Mouse (Mus musculus): ENCODE measurements around the gene Xrra1. TPM values are rescaled to one million over a fixed set of nuclear protein-coding genes. Genes with fewer than 3 reads are reported as not detected.
"Not testable (repeated sequence)": the region's sequence is repeated elsewhere in the genome, so short reads cannot be mapped to it uniquely, and the experiment has no call there.

The Xrra1 gene
- 0.28 and 0.54 TPM in 2 replicates for polyA plus RNA-seq (2015; fragmentation: Nextera tagmentation; extraction: Ambion mirVana)

GRCm38 (mm10) chr7:99858813-99859585 is at the start of gene Xrra1:
Xrra1 (plus strand) TSS chr7:99859116.
- H3K4me1 ChIP-seq (replicated peaks; ENCODE audit: control insufficient read depth, insufficient read depth, low read length): peaks cover 14% of the 10 kb centered on the region
- peaks cover 6% of the 10 kb centered on the region; the same call in 1 of the 2 replicates for H3K36me3 ChIP-seq (ENCODE audit: control insufficient read depth, insufficient read depth, low read length)
- H3K4me3 ChIP-seq (ENCODE audit: low read length): peak within 1 kb of the TSS; percentile 72
- H3K9me3 ChIP-seq (ENCODE audit: control insufficient read depth, low read length): no peaks in the 10 kb centered on the region
- no peaks in the 10 kb centered on the region for H3K27me3 ChIP-seq (ENCODE audit: control insufficient read depth, insufficient read depth, low read depth, low read length)
- peak; percentile 99 for ATAC-seq (ENCODE audit: low read depth)
- under 1% methylated on average over 42 of the region's 42 CpGs for WGBS
- peak within 1 kb of the TSS; percentile 76 for H3K4me2 ChIP-seq (ENCODE audit: low read depth, low read length)
- peak within 1 kb of the TSS; percentile 6; the same call in 1 of the 2 replicates for H3K27ac ChIP-seq (ENCODE audit: low read length)
- peak within 1 kb of the TSS; percentile 82 for H3K9ac ChIP-seq (ENCODE audit: low read length)

- Histone ChIP-seq H3K4me2 (ENCODE audit: low read depth, low read length) (no peak overlapping the region), H3K9ac (ENCODE audit: low read length) (no peak overlapping the region), H3K27me3 (ENCODE audit: control insufficient read depth, insufficient read depth, low read depth, low read length) (no peaks in the 10 kb centered on the region), H3K27ac (ENCODE audit: low read length) (no peak overlapping the region), H3K9me3 (ENCODE audit: control insufficient read depth, low read length) (no peaks in the 10 kb centered on the region), H3K36me3 (ENCODE audit: control insufficient read depth, insufficient read depth, low read length) (peaks cover 9% of the 10 kb centered on the region; the same call in 1 of the 2 replicates), H3K4me3 (ENCODE audit: low read length) (no peak overlapping the region), H3K4me1 (replicated peaks; ENCODE audit: control insufficient read depth, insufficient read depth, low read length) (no peaks in the 10 kb centered on the region)
- ATAC-seq (ENCODE audit: low read depth): no peak
- WGBS: 77% methylated on average over 2 of the region's 2 CpGs
Observed at GRCm38 (mm10) chr7:99810814-99811213, 48.1 kb upstream of the Xrra1 start.

DNA sequence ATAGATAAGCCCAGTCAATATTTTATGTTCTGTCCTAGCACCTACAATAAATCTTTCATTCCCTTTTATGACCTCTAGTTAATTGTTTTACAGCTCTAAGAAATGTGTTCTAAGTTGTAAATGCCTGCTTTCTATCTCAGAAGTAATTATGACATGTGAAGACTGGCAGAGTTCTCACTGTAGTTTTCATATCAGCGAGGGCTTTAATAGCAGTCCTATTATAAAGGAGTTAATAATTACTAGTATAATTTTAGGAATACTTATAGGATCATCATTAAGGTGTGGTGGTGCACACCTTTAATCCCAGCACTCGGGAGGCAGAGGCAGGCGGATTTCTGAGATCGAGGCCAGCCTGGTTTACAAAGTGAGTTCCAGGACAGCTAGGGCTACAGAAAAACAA is 47.3 kb upstream of the Xrra1 start:
- Histone ChIP-seq H3K27me3 (ENCODE audit: control insufficient read depth, insufficient read depth, low read depth, low read length) (no peaks in the 10 kb centered on the region), H3K9me3 (ENCODE audit: control insufficient read depth, low read length) (no peaks in the 10 kb centered on the region), H3K4me3 (ENCODE audit: low read length) (no peak overlapping the region), H3K4me2 (ENCODE audit: low read depth, low read length) (no peak overlapping the region), H3K9ac (ENCODE audit: low read length) (no peak overlapping the region), H3K4me1 (replicated peaks; ENCODE audit: control insufficient read depth, insufficient read depth, low read length) (no peaks in the 10 kb centered on the region), H3K36me3 (ENCODE audit: control insufficient read depth, insufficient read depth, low read length) (peaks cover 9% of the 10 kb centered on the region; the same call in 1 of the 2 replicates), H3K27ac (ENCODE audit: low read length) (no peak overlapping the region)
- WGBS: 82% methylated on average over 4 of the region's 4 CpGs
- no peak for ATAC-seq (ENCODE audit: low read depth)

- WGBS: 91% methylated on average over 11 of the region's 11 CpGs
- Histone ChIP-seq H3K4me2 (ENCODE audit: low read depth, low read length) (no peak overlapping the region), H3K9ac (ENCODE audit: low read length) (no peak overlapping the region), H3K27me3 (ENCODE audit: control insufficient read depth, insufficient read depth, low read depth, low read length) (no peaks in the 10 kb centered on the region), H3K9me3 (ENCODE audit: control insufficient read depth, low read length) (no peaks in the 10 kb centered on the region), H3K4me3 (ENCODE audit: low read length) (no peak overlapping the region), H3K27ac (ENCODE audit: low read length) (no peak overlapping the region), H3K36me3 (ENCODE audit: control insufficient read depth, insufficient read depth, low read length) (peaks cover 9% of the 10 kb centered on the region; the same call in 1 of the 2 replicates), H3K4me1 (replicated peaks; ENCODE audit: control insufficient read depth, insufficient read depth, low read length) (no peaks in the 10 kb centered on the region)
- ATAC-seq (ENCODE audit: low read depth): no peak
Observed at GRCm38 (mm10) chr7:99813394-99813793, 45.5 kb upstream of the Xrra1 start.

GRCm38 (mm10) chr7:99818181-99818725 is 40.7 kb upstream of the Xrra1 start:
- H3K9ac ChIP-seq (ENCODE audit: low read length); ATAC-seq (ENCODE audit: low read depth); H3K4me2 ChIP-seq (ENCODE audit: low read depth, low read length): not testable (repeated sequence)

DNA sequence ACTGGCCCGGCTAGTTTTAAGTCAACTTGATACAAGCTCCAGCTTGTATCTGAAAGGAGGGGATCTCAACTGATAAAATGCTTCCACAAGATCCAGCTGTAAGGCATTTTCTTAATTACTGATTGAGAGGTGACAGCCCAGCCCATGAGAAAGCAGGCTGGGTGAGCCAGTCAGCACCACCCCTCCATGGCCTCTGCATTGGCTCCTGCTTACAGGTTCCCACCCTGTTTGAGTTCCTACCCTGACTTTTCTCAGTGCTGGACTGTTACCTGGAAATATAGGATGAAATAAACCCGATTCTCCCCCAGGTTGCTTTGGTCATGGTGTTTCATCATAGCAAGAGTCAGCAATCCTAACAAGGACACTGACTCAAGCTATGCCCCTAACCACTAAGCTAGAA is 37.0 kb upstream of the Xrra1 start:
- Histone ChIP-seq H3K9ac (ENCODE audit: low read length) (no peak overlapping the region), H3K27me3 (ENCODE audit: control insufficient read depth, insufficient read depth, low read depth, low read length) (no peaks in the 10 kb centered on the region), H3K9me3 (ENCODE audit: control insufficient read depth, low read length) (no peaks in the 10 kb centered on the region), H3K4me1 (replicated peaks; ENCODE audit: control insufficient read depth, insufficient read depth, low read length) (peaks cover 10% of the 10 kb centered on the region), H3K4me3 (ENCODE audit: low read length) (no peak overlapping the region), H3K36me3 (ENCODE audit: control insufficient read depth, insufficient read depth, low read length) (no peaks in the 10 kb centered on the region), H3K27ac (ENCODE audit: low read length) (no peak overlapping the region), H3K4me2 (ENCODE audit: low read depth, low read length) (no peak overlapping the region)
- ATAC-seq (ENCODE audit: low read depth): no peak
- 73% methylated on average over 2 of the region's 2 CpGs for WGBS

More at GRCm38 (mm10) chr7:99818181-99818725, 40.7 kb upstream of the Xrra1 start:
- H3K36me3 ChIP-seq (ENCODE audit: control insufficient read depth, insufficient read depth, low read length); H3K9me3 ChIP-seq (ENCODE audit: control insufficient read depth, low read length); H3K4me1 ChIP-seq (replicated peaks; ENCODE audit: control insufficient read depth, insufficient read depth, low read length); H3K27me3 ChIP-seq (ENCODE audit: control insufficient read depth, insufficient read depth, low read depth, low read length); H3K27ac ChIP-seq (ENCODE audit: low read length): not testable (repeated sequence)
- 21% methylated on average over 9 of the region's 9 CpGs for WGBS
- H3K4me3 ChIP-seq (ENCODE audit: low read length): 0 out of 2 replicates have a peak overlapping the region, but pooled peaks have one; percentile 3

DNA sequence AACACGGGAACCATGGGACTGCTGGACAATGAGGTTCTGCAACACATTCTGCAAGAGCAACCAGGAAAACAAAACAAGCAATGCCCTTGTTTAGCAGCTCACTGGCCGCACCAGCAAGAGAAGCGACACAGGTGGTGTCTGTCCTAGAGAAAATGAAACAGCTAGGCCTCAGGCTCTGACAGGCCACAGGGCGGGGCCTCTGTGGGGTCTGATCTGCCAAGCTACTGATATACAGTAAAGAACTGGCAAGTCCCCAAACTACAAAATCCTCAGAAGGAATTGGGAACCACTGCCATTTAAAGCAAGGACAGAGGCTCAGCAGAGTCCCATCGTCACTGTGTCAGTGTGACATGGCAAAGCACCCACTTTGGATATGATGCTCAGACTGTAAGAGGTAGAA is 36.5 kb upstream of the Xrra1 start:
- H3K27me3 ChIP-seq (ENCODE audit: control insufficient read depth, insufficient read depth, low read depth, low read length): no peaks in the 10 kb centered on the region
- peaks cover 10% of the 10 kb centered on the region for H3K4me1 ChIP-seq (replicated peaks; ENCODE audit: control insufficient read depth, insufficient read depth, low read length)
- WGBS: 62% methylated on average over 5 of the region's 5 CpGs
- no peak overlapping the region for H3K27ac ChIP-seq (ENCODE audit: low read length)
- no peaks in the 10 kb centered on the region for H3K36me3 ChIP-seq (ENCODE audit: control insufficient read depth, insufficient read depth, low read length)
- no peak overlapping the region for H3K4me3 ChIP-seq (ENCODE audit: low read length)
- no peak overlapping the region for H3K4me2 ChIP-seq (ENCODE audit: low read depth, low read length)
- H3K9ac ChIP-seq (ENCODE audit: low read length): no peak overlapping the region
- H3K9me3 ChIP-seq (ENCODE audit: control insufficient read depth, low read length): no peaks in the 10 kb centered on the region
- ATAC-seq (ENCODE audit: low read depth): 0 out of 2 replicates have a peak, but pooled peaks have one; percentile 26

- H3K4me1 ChIP-seq (replicated peaks; ENCODE audit: control insufficient read depth, insufficient read depth, low read length): peaks cover 10% of the 10 kb centered on the region
- no peak overlapping the region for H3K9ac ChIP-seq (ENCODE audit: low read length)
- no peak overlapping the region for H3K4me3 ChIP-seq (ENCODE audit: low read length)
- no peak overlapping the region for H3K27ac ChIP-seq (ENCODE audit: low read length)
- no peaks in the 10 kb centered on the region for H3K9me3 ChIP-seq (ENCODE audit: control insufficient read depth, low read length)
- WGBS: 84% methylated on average over 10 of the region's 10 CpGs
- H3K4me2 ChIP-seq (ENCODE audit: low read depth, low read length): no peak overlapping the region
- no peaks in the 10 kb centered on the region for H3K36me3 ChIP-seq (ENCODE audit: control insufficient read depth, insufficient read depth, low read length)
- H3K27me3 ChIP-seq (ENCODE audit: control insufficient read depth, insufficient read depth, low read depth, low read length): no peaks in the 10 kb centered on the region
- ATAC-seq (ENCODE audit: low read depth): no peak
Observed at GRCm38 (mm10) chr7:99823045-99823663, 35.8 kb upstream of the Xrra1 start.

Data from lung, embryonic 16.5 days (tissue).